Mouse (Mus musculus): ENCODE measurements at regions not wholly inside any gene's neighbourhood (a gene's known extent, or its start where the extent isn't known, plus 50 kb on each side); places are given as distances from the start of the nearest gene placed in this dataset.

- Histone ChIP-seq H3K4me3 (ENCODE audit: low read depth, low read length) (no peak overlapping the region), H3K4me1 (ENCODE audit: control insufficient read depth, insufficient read depth, low read length) (no peaks in the 10 kb centered on the region), H3K9me3 (ENCODE audit: control insufficient read depth, low read depth, low read length) (no peaks in the 10 kb centered on the region), H3K27me3 (ENCODE audit: control insufficient read depth, insufficient read depth, low read length) (no peaks in the 10 kb centered on the region), H3K36me3 (ENCODE audit: control insufficient read depth, insufficient read depth, low read length) (no peaks in the 10 kb centered on the region), H3K4me2 (replicated peaks; ENCODE audit: low read depth, low read length) (no peak overlapping the region), H3K9ac (replicated peaks; ENCODE audit: low read depth, low read length) (no peak overlapping the region), H3K27ac (ENCODE audit: low read length) (no peak overlapping the region)
- ATAC-seq (ENCODE audit: insufficient number of reproducible peaks, insufficient read depth, low FRiP score, low read depth) = no peak
- WGBS = 31% methylated on average over 2 of the region's 2 CpGs
These were observed 169.4 kb downstream of the Mtx2 start for GRCm38 (mm10) chr2:74994998-74995397.

GRCm38 (mm10) chr2:74997736-74998135, 172.1 kb downstream of the Mtx2 start:
- no peak overlapping the region for H3K4me2 ChIP-seq (replicated peaks; ENCODE audit: low read depth, low read length)
- H3K4me1 ChIP-seq (ENCODE audit: control insufficient read depth, insufficient read depth, low read length) = 0 out of 2 replicates have a peak, but pooled peaks cover 10% of the 10 kb centered on the region
- WGBS = 81% methylated on average over 1 of the region's 1 CpGs
- no peaks in the 10 kb centered on the region for H3K9me3 ChIP-seq (ENCODE audit: control insufficient read depth, low read depth, low read length)
- no peaks in the 10 kb centered on the region for H3K27me3 ChIP-seq (ENCODE audit: control insufficient read depth, insufficient read depth, low read length)
- H3K4me3 ChIP-seq (ENCODE audit: low read depth, low read length) = no peak overlapping the region
- H3K27ac ChIP-seq (ENCODE audit: low read length) = no peak overlapping the region
- H3K9ac ChIP-seq (replicated peaks; ENCODE audit: low read depth, low read length) = no peak overlapping the region
- no peaks in the 10 kb centered on the region for H3K36me3 ChIP-seq (ENCODE audit: control insufficient read depth, insufficient read depth, low read length)
- ATAC-seq (ENCODE audit: insufficient number of reproducible peaks, insufficient read depth, low FRiP score, low read depth) = no peak

GRCm38 (mm10) chr2:75000368-75000796, 174.8 kb downstream of the Mtx2 start:
- 25% methylated on average over 10 of the region's 10 CpGs for WGBS
- peak; percentile 72 for ATAC-seq (ENCODE audit: insufficient number of reproducible peaks, insufficient read depth, low FRiP score, low read depth)

DNA sequence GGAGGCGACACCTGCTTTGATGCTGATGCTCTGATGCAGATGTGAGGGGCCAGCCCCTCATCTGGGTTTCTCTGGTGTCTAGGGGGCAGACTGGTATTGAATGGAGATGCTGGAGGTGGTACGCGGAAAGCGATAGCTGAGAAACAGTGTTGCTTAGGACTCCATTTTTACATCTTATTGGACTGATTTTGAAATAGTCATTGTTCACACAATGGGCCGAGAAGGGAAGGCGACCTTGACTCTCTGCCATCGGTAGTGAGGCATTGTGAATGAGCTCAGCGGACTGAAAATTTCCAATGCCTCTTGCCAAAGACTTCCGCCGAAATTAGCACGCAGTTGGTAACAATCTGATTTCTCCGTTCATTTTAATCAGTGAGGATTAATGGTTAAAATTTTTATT, 177.0 kb downstream of the Mtx2 start:
- ATAC-seq (ENCODE audit: insufficient number of reproducible peaks, insufficient read depth, low FRiP score, low read depth) = no peak
- H3K9ac ChIP-seq (replicated peaks; ENCODE audit: low read depth, low read length) = no peak overlapping the region
- no peaks in the 10 kb centered on the region for H3K36me3 ChIP-seq (ENCODE audit: control insufficient read depth, insufficient read depth, low read length)
- H3K9me3 ChIP-seq (ENCODE audit: control insufficient read depth, low read depth, low read length) = no peaks in the 10 kb centered on the region
- H3K27ac ChIP-seq (ENCODE audit: low read length) = no peak overlapping the region
- no peak overlapping the region for H3K4me2 ChIP-seq (replicated peaks; ENCODE audit: low read depth, low read length)
- H3K4me3 ChIP-seq (ENCODE audit: low read depth, low read length) = no peak overlapping the region
- 83% methylated on average over 12 of the region's 12 CpGs for WGBS
- H3K4me1 ChIP-seq (ENCODE audit: control insufficient read depth, insufficient read depth, low read length) = 0 out of 2 replicates have a peak, but pooled peaks cover 10% of the 10 kb centered on the region
- no peaks in the 10 kb centered on the region for H3K27me3 ChIP-seq (ENCODE audit: control insufficient read depth, insufficient read depth, low read length)

More at GRCm38 (mm10) chr2:75000368-75000796, 174.8 kb downstream of the Mtx2 start:
- no peak overlapping the region for H3K9ac ChIP-seq (replicated peaks; ENCODE audit: low read depth, low read length)
- 0 out of 2 replicates have a peak overlapping the region, but pooled peaks have one; percentile 16 for H3K4me2 ChIP-seq (replicated peaks; ENCODE audit: low read depth, low read length)
- H3K4me1 ChIP-seq (ENCODE audit: control insufficient read depth, insufficient read depth, low read length) = 0 out of 2 replicates have a peak, but pooled peaks cover 10% of the 10 kb centered on the region
- peak overlapping the region; percentile 55 for H3K27ac ChIP-seq (ENCODE audit: low read length)
- H3K27me3 ChIP-seq (ENCODE audit: control insufficient read depth, insufficient read depth, low read length) = no peaks in the 10 kb centered on the region
- H3K4me3 ChIP-seq (ENCODE audit: low read depth, low read length) = no peak overlapping the region
- H3K36me3 ChIP-seq (ENCODE audit: control insufficient read depth, insufficient read depth, low read length) = no peaks in the 10 kb centered on the region
- H3K9me3 ChIP-seq (ENCODE audit: control insufficient read depth, low read depth, low read length) = no peaks in the 10 kb centered on the region

DNA sequence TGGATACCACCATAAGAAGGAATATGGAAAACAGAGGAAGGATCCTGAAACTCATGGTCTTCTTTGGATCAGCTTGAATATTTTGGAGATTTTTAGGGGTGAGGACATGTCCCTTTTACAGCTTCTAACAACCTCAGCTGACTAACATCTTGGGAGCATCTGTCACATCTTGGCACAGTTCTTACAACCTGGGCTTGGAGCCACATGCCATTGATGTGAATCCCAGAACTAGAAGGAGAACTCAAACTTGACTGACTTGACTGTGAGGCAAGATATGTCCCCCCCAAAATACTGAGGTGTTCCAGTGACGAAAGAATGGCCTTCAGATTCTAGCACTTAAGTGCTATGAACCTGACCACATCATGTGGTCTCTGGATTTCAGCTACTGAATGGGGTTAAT, 182.5 kb downstream of the Mtx2 start:
- H3K4me3 ChIP-seq (ENCODE audit: low read depth, low read length) = no peak overlapping the region
- H3K9me3 ChIP-seq (ENCODE audit: control insufficient read depth, low read depth, low read length) = no peaks in the 10 kb centered on the region

GRCm38 (mm10) chr2:75010647-75011046, 185.0 kb downstream of the Mtx2 start:
- ATAC-seq (ENCODE audit: insufficient number of reproducible peaks, insufficient read depth, low FRiP score, low read depth) = no peak
- Histone ChIP-seq H3K4me2 (replicated peaks; ENCODE audit: low read depth, low read length) (no peak overlapping the region), H3K9me3 (ENCODE audit: control insufficient read depth, low read depth, low read length) (no peaks in the 10 kb centered on the region), H3K27me3 (ENCODE audit: control insufficient read depth, insufficient read depth, low read length) (no peaks in the 10 kb centered on the region), H3K27ac (ENCODE audit: low read length) (no peak overlapping the region), H3K4me3 (ENCODE audit: low read depth, low read length) (no peak overlapping the region), H3K4me1 (ENCODE audit: control insufficient read depth, insufficient read depth, low read length) (no peaks in the 10 kb centered on the region), H3K36me3 (ENCODE audit: control insufficient read depth, insufficient read depth, low read length) (no peaks in the 10 kb centered on the region), H3K9ac (replicated peaks; ENCODE audit: low read depth, low read length) (no peak overlapping the region)
- WGBS = 33% methylated on average over 7 of the region's 7 CpGs

More for the DNA sequence above, 182.5 kb downstream of the Mtx2 start:
- no peaks in the 10 kb centered on the region for H3K27me3 ChIP-seq (ENCODE audit: control insufficient read depth, insufficient read depth, low read length)
- no peak overlapping the region for H3K27ac ChIP-seq (ENCODE audit: low read length)
- no peak overlapping the region for H3K4me2 ChIP-seq (replicated peaks; ENCODE audit: low read depth, low read length)
- ATAC-seq (ENCODE audit: insufficient number of reproducible peaks, insufficient read depth, low FRiP score, low read depth) = no peak
- H3K9ac ChIP-seq (replicated peaks; ENCODE audit: low read depth, low read length) = no peak overlapping the region
- no peaks in the 10 kb centered on the region for H3K36me3 ChIP-seq (ENCODE audit: control insufficient read depth, insufficient read depth, low read length)
- no peaks in the 10 kb centered on the region for H3K4me1 ChIP-seq (ENCODE audit: control insufficient read depth, insufficient read depth, low read length)
- WGBS = 82% methylated on average over 1 of the region's 1 CpGs

DNA sequence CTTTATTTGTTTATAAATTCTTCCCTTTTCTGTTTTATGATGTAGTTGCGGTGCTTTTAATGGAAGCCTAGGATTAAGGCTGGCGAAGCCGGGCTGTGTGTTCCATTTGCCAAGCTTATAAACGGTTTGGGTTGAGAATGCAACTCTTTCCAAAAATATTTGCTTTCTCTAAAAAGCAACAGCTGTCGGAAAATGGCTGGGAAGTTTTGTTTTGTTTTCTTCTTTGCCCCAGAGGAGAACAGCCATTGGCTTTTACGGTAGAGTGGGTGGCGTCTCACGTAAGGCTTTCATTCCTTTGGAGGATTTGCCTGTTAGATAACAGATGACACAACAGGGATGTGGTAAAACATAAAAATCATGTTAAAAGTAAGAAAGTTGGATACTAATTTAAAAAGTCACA, 186.4 kb downstream of the Mtx2 start:
- H3K36me3 ChIP-seq (ENCODE audit: control insufficient read depth, insufficient read depth, low read length) = no peaks in the 10 kb centered on the region
- H3K4me3 ChIP-seq (ENCODE audit: low read depth, low read length) = no peak overlapping the region
- no peaks in the 10 kb centered on the region for H3K9me3 ChIP-seq (ENCODE audit: control insufficient read depth, low read depth, low read length)
- no peaks in the 10 kb centered on the region for H3K27me3 ChIP-seq (ENCODE audit: control insufficient read depth, insufficient read depth, low read length)
- no peak overlapping the region for H3K27ac ChIP-seq (ENCODE audit: low read length)
- no peak overlapping the region for H3K9ac ChIP-seq (replicated peaks; ENCODE audit: low read depth, low read length)
- no peak overlapping the region for H3K4me2 ChIP-seq (replicated peaks; ENCODE audit: low read depth, low read length)
- H3K4me1 ChIP-seq (ENCODE audit: control insufficient read depth, insufficient read depth, low read length) = no peaks in the 10 kb centered on the region
- no peak for ATAC-seq (ENCODE audit: insufficient number of reproducible peaks, insufficient read depth, low FRiP score, low read depth)
- 52% methylated on average over 8 of the region's 8 CpGs for WGBS

GRCm38 (mm10) chr2:75014994-75015728, 189.6 kb downstream of the Mtx2 start:
- no peak overlapping the region for H3K27ac ChIP-seq (ENCODE audit: low read length)
- H3K4me3 ChIP-seq (ENCODE audit: low read depth, low read length) = no peak overlapping the region
- 69% methylated on average over 16 of the region's 16 CpGs for WGBS
- H3K9ac ChIP-seq (replicated peaks; ENCODE audit: low read depth, low read length) = no peak overlapping the region
- H3K4me1 ChIP-seq (ENCODE audit: control insufficient read depth, insufficient read depth, low read length) = no peaks in the 10 kb centered on the region
- ATAC-seq (ENCODE audit: insufficient number of reproducible peaks, insufficient read depth, low FRiP score, low read depth) = no peak
- H3K27me3 ChIP-seq (ENCODE audit: control insufficient read depth, insufficient read depth, low read length) = no peaks in the 10 kb centered on the region
- H3K36me3 ChIP-seq (ENCODE audit: control insufficient read depth, insufficient read depth, low read length) = no peaks in the 10 kb centered on the region
- H3K9me3 ChIP-seq (ENCODE audit: control insufficient read depth, low read depth, low read length) = no peaks in the 10 kb centered on the region
- no peak overlapping the region for H3K4me2 ChIP-seq (replicated peaks; ENCODE audit: low read depth, low read length)

DNA sequence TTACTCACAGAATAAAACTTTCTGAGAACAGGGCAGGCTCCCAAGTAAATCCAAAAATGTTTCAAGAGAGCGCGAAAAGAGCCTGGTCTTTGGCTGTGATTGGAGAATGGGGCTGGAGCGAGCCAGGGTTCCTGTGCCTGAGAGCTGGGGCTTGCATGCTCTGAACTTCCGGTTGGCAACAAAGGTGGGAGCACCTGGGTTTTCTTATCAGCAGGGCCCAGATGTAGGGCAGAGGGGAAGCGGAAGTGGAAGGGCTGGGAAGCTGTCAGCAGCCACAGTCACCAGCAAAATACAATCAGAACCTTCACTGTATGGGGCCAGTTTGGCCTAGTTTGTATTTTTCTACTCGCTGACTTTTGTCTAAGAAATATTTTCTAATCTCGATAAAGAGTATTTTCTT, 193.9 kb downstream of the Mtx2 start:
- Histone ChIP-seq H3K4me2 (replicated peaks; ENCODE audit: low read depth, low read length) (no peak overlapping the region), H3K4me3 (ENCODE audit: low read depth, low read length) (no peak overlapping the region), H3K9me3 (ENCODE audit: control insufficient read depth, low read depth, low read length) (no peaks in the 10 kb centered on the region), H3K27ac (ENCODE audit: low read length) (no peak overlapping the region), H3K27me3 (ENCODE audit: control insufficient read depth, insufficient read depth, low read length) (no peaks in the 10 kb centered on the region), H3K4me1 (ENCODE audit: control insufficient read depth, insufficient read depth, low read length) (no peaks in the 10 kb centered on the region), H3K36me3 (ENCODE audit: control insufficient read depth, insufficient read depth, low read length) (no peaks in the 10 kb centered on the region), H3K9ac (replicated peaks; ENCODE audit: low read depth, low read length) (no peak overlapping the region)
- no peak for ATAC-seq (ENCODE audit: insufficient number of reproducible peaks, insufficient read depth, low FRiP score, low read depth)
- WGBS = 73% methylated on average over 7 of the region's 7 CpGs

Data from stomach, embryonic 14.5 days (tissue).